Mouse (Mus musculus): ENCODE measurements around the gene Rassf3.

The Rassf3 gene

DNA sequence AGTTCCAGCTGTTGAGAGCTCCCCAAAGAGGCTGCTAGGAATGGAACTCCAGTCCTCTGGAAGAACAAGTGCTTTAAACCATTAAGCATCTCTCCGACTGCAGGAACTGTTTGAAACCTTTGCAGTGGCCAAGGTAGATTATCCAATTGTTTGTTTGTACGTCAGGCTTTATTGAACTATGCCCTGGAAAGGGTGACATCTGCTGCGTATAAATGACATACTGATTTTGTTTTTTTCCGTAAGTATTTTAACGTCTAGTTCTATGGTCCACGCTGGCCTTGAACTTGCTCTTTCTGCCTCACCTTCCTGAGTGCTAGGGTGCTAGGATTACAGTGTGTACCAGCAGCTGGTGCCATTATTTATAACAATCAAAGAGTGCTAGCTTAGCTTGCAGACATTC, 13.8 kb upstream of the Rassf3 start:
- no peak for DNase-seq (ENCODE audit: low spot score)

DNA sequence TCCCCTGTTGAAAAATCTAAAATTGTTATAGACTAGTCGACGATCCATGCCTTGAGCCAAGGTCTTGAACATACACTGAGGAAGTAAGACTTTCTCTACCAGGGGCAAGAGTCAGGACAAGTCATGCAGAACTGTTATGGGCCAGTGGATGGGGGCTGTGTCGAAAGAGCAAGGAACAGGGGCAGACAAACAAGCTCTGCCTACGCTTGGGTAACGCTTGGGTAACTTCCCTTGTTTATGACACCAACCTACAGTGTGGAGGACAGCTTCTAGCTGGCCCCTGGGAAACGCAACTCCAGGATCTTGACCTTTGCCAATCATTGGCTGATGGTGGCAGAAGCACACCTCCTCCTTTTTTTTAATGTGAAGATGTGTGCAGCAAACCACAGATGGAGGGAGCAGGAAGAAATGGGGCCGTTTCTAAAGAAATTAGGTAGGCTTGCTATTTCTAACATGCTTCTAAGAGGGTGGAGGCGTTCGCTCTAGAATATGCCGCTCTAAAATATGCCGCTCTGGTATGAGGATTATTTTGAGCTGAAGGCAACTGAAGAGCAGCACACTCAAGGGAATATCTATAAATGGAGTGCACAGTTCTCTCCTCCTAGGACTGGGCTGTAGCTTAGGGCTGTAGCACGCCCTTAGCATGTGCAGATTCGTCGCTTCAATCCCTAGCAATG, 12.6 kb upstream of the Rassf3 start:
- no peak for DNase-seq (ENCODE audit: low spot score)

DNA sequence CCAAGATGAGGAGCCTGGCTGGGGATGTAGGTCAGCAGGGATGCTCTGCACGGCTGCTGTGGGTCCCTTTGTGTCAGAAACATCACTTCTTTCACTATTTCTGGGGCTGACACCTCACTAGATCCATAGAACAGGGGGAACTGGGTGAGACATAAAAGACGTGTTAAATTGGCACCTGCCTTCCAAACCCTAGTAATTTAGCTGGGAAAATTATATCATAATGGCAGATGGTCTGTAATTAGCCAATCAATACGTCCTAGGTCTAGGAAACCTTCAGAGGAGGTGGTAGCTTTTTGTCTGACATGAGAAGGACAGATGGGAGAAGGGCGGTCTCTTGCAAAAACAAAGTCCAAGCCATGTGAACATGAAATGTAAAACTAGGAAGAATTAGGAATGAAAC, 11.6 kb upstream of the Rassf3 start:
- no peak for DNase-seq (ENCODE audit: low spot score)

DNA sequence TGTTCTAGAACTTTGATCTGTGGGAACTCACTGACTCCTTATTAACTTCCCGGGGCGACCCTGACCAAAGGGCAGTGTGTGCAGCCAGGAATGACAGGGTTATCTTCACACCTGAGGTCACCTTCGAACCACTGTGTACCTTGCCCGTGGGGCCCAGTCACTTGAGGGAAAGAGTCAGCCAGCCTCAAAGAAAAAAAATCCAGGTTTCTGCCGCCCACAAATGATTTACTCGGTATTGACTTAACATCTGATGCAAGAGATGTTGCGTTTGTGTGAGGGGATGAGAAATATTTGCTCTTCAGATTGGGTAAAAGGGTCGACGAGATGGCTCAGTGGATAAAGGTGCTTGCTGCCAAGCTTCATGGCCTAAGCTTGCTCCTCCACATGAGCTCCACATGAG, 10.2 kb upstream of the Rassf3 start:
- DNase-seq (ENCODE audit: low spot score): no peak

DNA sequence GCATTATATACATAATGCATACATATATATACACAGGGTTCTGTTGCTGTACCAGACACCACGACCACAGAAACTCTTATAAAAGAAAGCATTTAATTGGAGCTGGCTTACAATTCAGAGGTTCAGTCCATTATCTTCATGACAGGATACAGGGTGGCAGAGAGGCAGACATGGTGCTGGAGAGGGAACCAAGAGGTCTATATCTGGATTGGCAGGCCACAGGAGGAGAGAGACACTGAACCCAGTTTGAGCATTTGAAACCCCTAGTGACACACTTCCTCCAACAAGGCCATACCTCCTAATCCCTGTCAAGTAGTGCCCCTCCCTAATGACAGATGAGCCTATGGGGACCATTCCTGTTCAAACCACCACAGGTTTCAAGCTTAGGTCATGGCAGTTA, 7.2 kb upstream of the Rassf3 start:
- no peak for DNase-seq (ENCODE audit: low spot score)

DNA sequence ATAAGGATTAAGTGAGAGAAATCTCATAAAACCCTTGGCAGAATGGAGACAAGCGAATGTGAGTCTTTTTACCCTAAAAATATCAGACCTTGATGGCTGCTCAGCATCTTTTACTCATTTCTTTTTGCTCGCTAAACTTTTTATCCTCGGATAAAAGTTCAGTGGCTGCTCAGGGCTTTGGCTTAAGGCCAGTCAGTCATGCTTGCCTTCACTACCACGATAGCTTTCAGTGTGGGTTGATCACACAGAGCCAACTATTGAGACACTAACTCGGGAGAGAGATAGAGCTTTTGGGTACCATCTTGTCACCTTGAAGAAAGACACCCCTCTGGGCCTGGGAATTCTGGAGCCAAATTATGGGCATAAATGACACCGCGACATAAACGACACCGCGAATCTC, 5.0 kb upstream of the Rassf3 start:
- no peak for DNase-seq (ENCODE audit: low spot score)

DNA sequence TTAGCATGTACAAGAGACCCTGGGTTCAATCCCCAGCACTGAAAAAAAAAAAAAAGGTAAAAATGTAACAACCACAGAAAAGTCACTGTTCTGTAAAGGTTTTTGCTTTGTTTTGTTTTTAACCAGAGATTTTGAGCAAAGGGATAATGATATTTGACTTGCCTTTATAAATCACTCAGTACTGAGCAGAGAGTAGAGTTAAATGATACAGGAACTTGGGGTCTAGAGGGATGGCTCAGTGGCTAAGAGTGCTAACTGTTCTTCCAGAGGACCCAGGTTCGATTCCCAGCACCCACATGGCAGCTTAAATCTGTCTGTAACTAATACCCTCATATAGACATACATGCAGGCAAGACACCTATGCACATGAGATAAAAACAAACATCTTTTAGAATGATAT, 3.8 kb upstream of the Rassf3 start:
- DNase-seq (ENCODE audit: low spot score): no peak

DNA sequence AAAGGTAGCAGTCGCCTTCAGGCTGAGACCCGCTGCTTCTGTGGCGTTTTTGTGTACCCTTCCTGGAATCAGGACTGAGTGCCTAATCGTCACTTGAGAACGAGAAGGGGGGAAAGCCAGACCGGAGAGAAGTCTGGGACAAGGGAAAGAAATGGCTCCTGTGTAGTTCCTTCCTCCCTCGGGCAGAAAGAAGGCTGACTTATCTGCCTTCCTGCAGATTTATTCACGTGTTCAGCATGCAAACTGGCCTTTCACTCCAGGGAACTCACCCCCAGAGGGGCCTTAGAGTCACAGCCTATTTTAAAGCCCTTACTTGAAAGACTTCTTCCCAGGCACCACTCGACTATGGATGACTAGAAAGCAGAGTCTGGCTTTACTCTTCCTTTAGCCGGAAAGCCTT, 1.3 kb upstream of the Rassf3 start:
- DNase-seq (ENCODE audit: low spot score): no peak

DNA sequence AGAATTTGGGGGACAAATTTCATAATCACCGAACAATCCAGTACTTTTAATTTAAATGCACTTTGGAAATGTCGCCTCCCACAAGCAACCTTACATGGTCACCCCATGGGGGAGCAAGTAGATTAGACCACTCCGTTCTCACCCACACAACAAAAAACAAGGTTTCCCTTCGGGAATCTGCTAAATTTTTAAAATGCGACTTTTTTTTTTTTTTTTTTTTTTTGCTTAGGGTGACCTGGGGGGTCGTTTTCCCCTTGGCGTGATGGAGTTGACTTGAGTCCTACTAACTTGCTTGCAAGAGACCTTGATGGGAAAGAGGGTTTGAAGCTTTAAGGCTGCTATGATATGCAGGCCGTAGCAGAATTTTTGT, 806 bp upstream of the Rassf3 start:
- no peak for DNase-seq (ENCODE audit: low spot score)

DNA sequence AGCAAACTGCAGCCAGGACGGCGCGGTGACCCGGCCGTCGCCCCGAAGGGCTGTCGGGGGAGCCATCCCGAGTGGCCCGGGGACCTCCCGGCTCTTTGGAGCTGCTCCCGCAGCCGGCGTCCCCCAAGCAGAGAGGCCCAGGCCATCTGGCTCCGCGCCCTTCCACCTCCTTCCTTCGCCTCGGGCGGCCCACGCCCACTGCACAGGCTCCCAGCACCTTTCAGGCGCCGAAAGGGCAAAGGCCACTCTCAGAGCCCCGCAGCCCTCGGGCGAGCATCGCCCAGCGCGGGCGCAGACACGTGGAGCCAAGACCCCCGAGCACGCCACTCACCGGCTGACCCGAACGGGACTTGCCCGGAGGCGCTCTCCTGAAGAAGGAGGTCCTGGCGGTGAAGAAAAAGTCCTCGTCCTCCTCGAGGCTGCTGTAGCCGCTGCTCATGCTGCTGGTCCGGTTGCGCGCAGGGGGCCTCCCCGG, 438 bp downstream of the Rassf3 start:
- peak; percentile 75 for DNase-seq (ENCODE audit: low spot score)

DNA sequence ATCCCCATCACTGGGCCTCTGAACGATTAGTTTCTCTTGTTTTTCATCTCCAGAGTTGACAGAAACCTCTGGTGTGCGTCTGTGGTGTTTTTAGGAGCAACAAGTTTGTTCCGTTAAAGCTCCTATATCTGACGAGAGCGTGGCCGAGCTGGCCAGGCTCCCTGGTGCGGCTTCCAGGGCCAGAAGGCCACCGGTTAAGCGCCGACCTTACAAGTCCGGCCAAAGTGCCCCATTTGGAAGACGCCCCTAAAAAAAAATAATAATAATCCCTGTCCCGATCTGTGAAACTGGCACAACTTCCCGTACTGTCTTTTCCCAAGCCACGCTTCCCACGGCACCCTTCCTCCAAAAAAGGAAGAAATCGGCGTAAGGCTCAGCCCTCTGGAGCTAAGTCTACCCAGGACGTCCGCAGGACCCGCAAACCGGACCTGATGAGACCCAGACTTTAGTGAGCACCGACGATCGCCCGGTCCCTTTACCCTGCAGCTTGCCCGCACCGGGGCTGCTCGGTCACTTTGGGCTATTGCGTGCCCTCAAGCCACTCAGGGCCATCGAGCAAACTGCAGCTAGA, 961 bp downstream of the Rassf3 start:
- no peak for DNase-seq (ENCODE audit: low spot score)

DNA sequence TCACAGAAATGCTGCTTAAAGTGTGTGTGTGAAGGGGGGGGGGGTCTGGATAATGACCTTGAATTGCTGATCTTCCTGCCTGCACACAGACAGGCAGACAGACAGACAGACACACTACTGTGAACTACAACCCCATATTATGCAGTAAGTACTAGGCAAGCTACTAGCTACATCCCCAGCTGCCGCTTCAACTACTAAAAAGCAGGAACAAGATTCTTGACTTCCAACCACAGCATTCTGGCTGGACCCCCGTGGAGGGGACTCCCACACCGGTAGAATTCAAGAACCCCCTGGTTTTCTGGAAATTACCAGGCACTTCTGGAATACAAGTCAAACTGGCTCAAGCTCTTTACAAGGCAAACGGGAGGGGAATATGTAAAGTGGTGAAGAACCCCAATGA, 1.9 kb downstream of the Rassf3 start:
- DNase-seq (ENCODE audit: low spot score): no peak

DNA sequence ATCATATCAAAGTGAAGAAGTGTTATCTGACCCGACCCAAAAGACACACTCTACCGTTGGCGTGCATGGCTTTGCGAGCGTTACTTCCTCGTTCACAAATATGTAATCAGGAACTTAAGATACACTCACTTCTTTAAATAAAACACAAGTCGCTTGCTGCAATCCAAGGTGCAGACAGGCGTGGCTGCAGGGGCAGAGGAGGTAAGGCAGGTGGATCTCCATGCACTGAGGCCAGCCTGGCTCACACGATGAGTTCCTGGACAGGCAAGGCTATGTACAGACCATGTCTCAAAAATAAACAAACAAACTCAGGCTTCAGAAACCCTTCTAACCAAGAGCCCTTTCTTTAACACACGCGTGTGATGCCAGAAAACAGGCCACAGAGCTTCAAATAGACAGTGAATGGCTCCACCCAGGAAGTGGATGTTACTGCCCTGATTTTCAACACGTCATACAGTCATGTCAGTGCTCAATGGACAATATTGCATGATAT, 2.4 kb downstream of the Rassf3 start:
- DNase-seq (ENCODE audit: low spot score): no peak

DNA sequence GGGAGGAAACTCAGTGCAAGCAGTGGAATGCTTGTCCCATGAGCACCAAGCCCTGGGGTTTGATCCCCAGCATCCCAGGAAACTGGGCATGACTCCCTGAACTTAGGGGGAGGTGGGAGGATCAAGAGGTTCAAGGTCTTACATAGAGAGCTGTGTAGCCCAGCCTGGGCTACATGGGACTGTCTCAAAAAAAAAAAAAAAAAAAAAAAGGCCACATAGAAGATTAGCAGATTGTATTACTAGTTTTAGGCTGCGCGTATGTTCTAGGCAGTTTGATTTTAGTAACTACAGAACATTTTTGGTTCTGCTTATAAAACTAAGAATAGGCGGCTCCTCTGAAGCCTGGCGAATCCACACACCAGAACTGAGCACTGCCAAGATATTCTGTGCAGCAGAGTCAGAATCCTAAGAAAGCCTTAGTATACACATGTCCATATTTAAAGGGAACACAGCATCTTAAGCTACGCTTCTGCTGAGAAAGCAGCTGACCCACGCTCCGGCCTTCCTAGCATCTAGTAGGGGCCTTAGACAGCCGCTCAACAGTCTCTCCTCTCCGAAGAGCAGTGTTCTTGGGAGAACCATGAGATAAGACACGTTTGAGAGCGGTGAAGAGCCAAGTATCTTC, 3.4 kb downstream of the Rassf3 start:
- no peak for DNase-seq (ENCODE audit: low spot score)

DNA sequence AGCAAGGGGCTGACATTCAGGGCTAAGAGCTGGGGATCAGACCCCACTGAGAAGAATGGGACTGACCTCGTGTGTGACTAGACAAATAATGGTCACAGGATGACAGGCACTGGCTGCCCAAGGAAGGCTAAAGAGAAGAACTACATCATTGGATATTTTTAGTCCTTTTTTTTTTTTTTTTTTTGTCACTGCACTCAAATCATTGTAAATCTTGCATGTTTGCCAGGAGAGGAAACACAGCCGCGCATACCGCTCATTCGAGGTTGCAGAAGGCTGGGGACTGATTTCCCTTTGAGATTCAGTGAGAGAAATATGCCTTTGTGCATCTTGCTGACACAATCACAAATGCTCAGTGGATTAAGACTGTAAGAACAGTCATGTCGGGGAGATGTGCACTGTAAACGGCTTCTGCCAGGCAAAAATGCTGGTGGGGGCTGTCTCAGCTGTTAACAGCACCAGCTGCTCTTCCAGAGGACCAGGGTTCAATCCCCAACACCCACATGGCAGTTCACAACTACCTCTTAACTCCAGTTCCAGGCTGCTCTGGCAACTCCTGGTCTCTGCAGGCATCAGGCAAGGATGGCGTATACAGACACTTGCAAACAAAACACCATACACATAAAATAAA, 4.5 kb downstream of the Rassf3 start:
- no peak for DNase-seq (ENCODE audit: low spot score)

DNA sequence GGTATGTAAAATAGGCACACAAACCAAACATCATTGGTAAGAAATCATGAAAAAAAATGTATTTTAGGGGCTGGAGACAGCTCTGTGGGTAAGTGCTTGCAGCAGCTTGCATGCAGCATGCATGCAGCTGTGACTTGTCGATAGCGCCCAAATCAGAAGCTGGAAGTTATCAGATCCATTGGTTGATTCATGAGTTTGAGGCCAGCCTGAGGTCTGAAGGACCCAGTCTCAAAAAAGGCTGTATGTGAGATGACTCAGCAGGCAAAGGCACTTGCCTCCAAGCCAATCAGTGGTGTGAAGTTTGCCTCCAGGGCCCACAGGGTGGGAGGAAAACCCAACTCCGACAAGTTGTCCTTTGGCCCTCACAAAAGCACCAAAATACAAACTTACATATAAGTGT, 6.5 kb downstream of the Rassf3 start:
- no peak for DNase-seq (ENCODE audit: low spot score)

DNA sequence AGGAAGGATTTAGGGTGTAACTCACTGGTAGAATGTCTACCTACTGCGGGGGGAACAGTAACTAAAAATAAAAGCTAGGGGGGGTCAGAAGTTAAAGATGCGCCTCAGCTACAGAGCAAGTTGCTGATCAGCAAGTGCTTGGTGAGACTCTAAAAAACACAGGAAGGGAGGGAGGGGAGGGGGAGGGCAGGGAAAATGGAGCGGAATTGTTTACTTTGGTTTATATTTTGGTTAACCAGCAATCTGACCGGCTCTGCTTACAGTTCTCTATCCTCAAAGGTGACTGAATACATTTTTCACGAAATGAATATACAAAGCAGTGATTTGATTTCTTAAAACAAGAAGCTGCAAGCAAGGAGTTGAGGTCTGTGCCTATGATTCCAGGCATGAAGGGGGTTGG, 7.2 kb downstream of the Rassf3 start:
- DNase-seq (ENCODE audit: low spot score): no peak

DNA sequence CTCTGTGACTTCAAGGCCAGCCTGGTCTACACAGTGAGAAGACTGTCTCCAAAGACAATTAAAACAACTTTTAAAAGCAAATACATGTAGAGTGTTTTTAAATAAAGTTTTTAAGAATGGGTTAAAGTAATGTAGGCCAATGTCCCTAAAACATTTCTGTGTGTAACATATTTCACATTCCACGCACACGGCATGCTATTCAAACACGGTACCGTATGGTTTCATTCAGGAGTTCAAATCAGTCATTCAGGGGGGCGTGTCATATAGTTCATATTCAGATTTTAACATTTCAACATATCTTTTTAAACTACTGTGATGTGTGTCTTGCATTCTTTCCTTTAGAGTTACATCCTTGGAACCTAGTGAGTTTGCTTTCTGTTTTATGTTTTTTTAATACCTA, 7.9 kb downstream of the Rassf3 start:
- DNase-seq (ENCODE audit: low spot score): no peak

DNA sequence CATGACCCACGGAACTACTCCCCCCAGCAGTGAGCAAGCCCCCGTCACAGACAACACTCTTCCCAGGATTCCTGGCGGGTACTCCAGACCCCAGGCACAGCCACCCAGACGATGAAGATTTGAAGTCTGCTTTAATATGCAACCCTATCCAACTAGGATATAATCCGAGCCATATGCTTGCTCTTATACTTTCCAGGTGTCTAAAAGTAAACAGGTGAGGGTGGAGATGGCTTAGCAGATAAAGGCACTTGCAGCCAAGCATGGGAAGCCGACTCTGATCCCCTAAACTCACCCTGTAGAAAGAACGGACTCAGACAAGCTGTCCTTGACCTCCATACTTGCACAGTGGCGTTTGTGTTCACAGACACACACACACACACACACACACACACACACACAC, 8.4 kb downstream of the Rassf3 start:
- DNase-seq (ENCODE audit: low spot score): no peak

DNA sequence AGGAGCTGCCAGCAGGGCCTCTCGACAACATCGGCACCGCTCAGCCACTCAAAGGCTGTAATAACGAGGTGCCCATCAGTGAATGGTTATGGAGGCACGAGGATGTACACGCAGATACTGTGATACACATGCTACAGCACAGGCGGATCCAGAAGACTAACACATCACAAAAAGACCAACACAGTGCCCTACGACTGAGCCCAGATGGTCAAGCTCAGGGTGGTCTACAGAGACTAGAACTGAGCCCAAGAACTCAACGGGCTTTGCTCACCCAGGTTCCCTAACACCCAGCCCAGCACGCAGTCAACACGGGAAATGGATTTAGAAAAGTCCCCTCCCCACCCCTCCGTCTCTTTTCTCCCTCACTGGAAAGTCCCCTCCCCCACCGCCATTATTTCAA, 9.1 kb downstream of the Rassf3 start:
- no peak for DNase-seq (ENCODE audit: low spot score)

DNA sequence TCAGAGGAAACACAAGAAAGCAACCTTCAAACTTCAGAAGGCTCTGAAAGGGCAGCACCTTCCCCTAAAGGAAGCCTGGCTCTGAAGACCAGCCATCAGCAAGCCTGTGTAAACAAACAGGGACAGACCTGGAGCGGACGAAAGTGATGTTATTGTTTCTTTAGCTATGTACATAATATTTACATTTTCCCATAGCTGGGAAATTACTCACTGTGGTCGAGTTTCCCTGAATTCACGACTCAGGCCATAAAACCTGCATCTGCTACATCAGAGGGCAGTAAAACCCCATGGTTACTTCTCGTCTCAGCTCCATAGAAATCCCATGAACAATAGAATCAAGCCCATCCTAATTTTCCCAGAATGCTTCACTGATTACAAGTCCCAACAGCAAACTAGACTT, 11.1 kb downstream of the Rassf3 start:
- DNase-seq (ENCODE audit: low spot score): no peak

DNA sequence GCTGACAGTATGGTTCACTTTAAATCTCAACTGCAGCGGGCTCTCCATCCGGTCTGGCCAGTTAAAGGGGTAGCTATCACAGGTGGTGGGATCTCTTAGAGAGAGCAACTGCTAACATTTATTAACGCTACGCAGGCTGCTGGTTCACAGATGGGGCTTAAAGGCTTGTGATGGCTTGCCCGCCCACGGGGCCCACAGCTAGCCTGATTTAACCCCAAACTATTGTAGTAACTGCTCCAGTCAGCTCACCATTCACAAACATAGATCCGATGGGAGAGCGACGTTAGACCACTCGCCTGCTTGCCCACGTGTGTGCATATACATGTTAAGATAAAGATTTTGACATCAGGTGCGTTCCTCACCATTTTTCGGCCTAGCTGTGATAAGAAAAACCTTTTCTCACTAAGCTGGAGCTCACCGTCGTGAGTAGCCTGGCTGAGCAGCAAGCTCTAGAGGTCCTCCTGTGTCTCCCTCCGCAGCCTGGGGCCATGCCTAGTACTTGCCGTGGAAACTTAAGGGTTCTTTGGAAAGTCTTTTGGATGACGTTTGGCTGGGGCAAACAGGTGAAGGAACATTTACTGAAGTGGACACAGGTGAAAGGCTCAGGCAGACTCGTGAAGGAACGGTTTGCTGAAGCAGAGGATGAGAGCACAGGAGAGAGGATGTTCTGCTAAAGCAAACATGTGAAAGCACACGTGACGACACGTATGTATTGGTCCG, 13.8 kb downstream of the Rassf3 start:
- no peak for DNase-seq (ENCODE audit: low spot score)
